Mouse (Mus musculus) spleen, postnatal 10 days (tissue): ENCODE measurements around the gene Ugt2b35.
"Not testable (repeated sequence)": the region's sequence is repeated elsewhere in the genome, so short reads cannot be mapped to it uniquely, and the experiment has no call there.

Experiments used
- DNase-seq, 2 experiments: peaks; one replicate each; pipeline ENCODE4 v3.0.0; 2021 to 2022; ENCODE audit warnings: low spot score in 2 of 2

Ugt2b35 gene

GRCm38 (mm10) chr5:87000395-87001073, at the start of gene Ugt2b35:
Ugt2b35 (plus strand) TSS chr5:87000860.
- no peak for DNase-seq

DNA sequence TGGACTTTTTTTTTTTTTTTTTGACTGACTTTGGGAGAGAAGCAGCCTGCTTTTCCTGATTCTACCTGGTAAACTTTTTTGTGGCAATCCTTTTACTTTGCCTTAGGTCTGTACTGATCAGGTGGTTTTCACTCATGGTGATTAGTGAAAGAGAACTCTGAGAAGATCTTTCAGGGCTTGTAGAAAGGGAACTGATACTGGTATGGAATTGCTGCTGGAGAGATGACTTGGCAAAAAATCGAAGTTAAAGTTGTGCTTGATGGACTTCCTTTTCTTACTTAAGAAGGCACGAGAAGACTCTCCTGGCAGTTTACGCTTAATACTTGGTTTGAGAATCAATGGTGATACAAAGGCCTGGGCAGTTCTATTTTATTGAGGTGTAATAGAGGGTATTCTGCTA, 40.2 kb upstream of the Ugt2b35 start:
- DNase-seq: no peak

- DNase-seq: no peak
Measured at GRCm38 (mm10) chr5:86961587-86962358, 38.9 kb upstream of the Ugt2b35 start.

DNA sequence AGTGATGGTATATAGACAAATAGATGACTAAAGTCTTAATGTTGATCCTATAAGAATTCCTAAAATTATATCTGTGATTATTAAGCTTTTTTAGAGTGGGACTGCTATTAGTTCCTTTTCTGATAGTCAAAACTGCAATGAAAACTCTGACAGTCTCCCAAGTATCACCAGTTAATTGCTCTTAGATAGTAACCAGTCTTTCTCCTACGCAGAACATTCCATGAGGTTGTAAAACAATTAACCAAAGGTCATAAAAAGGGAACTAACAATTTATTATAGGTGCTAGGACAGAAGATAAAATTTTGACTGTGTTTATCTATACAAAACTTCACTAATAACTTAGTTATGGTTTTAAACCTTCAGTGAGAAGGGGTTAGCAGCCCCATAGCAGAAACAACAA, 37.8 kb upstream of the Ugt2b35 start:
- not testable (repeated sequence) for DNase-seq

GRCm38 (mm10) chr5:86967271-86967670, 33.4 kb upstream of the Ugt2b35 start:
- DNase-seq: not testable (repeated sequence)

- no peak for DNase-seq
Measured at GRCm38 (mm10) chr5:87004735-87005134, 4.1 kb downstream of the Ugt2b35 start.

DNA sequence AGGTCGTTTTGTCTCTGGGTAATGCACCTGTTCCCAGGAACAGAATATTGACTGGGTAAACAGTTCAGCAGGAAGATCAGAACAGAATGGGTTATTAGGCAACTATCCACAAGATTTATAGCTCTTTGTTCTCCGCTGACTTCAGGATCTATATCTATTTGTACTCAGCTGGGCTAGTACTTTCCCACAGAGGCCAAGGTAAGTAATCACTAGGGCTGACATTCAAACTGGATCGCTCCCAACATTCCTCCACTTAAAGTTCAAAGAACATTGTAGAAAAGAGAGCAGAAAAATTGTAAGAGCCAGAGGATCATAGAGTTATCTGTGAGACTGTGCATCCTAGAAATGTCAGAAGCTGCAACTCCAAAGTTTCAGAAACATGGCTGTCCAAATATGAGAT, 14.8 kb downstream of the Ugt2b35 start:
- DNase-seq: no peak

DNA sequence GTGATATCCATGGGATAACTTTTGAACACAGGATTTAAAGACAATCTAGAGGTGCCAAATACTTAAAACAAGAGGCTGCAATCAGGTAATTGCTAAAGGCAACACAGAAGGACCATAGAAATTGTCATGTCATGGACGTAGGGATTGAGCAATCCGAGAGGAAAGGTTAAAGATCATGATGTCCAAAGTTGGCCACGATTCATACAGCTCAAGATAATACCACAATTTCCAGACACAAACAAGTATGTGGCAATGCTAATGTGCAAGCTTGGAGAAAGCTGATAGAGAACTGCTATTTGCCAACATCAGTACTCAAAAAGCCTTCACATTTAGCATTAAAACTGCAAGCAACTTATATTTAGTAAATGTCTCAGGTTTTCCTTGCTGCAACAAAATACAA, 26.7 kb downstream of the Ugt2b35 start:
- DNase-seq: no peak

GRCm38 (mm10) chr5:87030624-87031023, 30.0 kb downstream of the Ugt2b35 start:
- DNase-seq: no peak
